Mouse (Mus musculus): ENCODE measurements around the gene Atp12a. TPM values are rescaled to one million over a fixed set of nuclear protein-coding genes. Genes with fewer than 3 reads are reported as not detected.

The Atp12a gene
- polyA plus RNA-seq, 1 experiment from 2014 or later: 0.20 TPM

DNA sequence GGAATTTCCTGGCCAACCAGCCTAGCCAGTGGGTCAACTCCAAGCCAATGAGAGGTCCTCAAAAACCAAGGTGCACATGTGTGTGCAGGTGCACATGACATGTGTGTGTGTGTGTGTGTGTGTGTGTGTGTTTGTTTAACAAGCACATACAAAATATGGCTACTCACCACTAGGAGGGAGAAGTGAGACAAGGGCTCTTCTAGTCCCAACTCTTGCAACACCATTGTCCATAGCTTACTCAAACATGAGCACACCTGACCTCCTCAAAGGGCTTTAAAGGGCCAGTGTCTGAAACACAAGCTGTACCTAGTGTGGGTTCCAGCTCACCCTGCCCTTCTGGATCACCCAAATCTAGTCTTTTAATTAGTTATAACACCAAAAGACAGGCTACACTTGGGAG is 12.9 kb downstream of the Atp12a start:
- no peaks in the 10 kb centered on the region for H3K27me3 ChIP-seq
- H3K4me3 ChIP-seq: no peak overlapping the region
- H3K9me3 ChIP-seq (replicated peaks): no peaks in the 10 kb centered on the region
- no peak overlapping the region for H3K9ac ChIP-seq
- ATAC-seq (replicated peaks; ENCODE audit: insufficient number of reproducible peaks, insufficient read depth, low FRiP score, low read depth): no peak
- H3K4me1 ChIP-seq (replicated peaks): 0 out of 2 replicates have a peak, but pooled peaks cover 4% of the 10 kb centered on the region
- H3K4me2 ChIP-seq: no peak overlapping the region
- H3K36me3 ChIP-seq: no peaks in the 10 kb centered on the region
- H3K27ac ChIP-seq: no peak overlapping the region

DNA sequence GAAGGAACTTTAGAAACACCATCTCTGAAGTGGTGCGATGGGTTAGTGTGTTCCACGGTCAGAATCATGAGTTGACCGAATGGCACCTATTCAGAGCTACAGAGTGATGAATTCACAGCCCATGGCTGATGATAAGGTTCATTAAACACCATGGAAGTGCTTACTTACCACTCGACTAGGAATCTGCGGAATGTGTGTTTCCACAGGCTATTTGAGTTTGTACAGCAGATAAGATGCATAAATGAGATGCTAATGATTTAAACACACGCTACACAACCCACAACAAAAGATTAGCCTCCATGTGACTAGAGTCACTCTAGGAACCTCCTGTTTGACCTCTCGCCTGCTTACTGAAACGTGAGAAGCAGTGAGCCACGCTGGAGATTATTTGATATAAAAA is 14.5 kb downstream of the Atp12a start:
- Histone ChIP-seq H3K27ac (no peak overlapping the region), H3K9ac (no peak overlapping the region), H3K4me3 (no peak overlapping the region), H3K27me3 (no peaks in the 10 kb centered on the region), H3K9me3 (replicated peaks) (no peaks in the 10 kb centered on the region), H3K4me1 (replicated peaks) (0 out of 2 replicates have a peak, but pooled peaks cover 4% of the 10 kb centered on the region), H3K36me3 (no peaks in the 10 kb centered on the region), H3K4me2 (no peak overlapping the region)
- ATAC-seq (replicated peaks; ENCODE audit: insufficient number of reproducible peaks, insufficient read depth, low FRiP score, low read depth): no peak
- 40% methylated on average over 9 of the region's 9 CpGs for WGBS

DNA sequence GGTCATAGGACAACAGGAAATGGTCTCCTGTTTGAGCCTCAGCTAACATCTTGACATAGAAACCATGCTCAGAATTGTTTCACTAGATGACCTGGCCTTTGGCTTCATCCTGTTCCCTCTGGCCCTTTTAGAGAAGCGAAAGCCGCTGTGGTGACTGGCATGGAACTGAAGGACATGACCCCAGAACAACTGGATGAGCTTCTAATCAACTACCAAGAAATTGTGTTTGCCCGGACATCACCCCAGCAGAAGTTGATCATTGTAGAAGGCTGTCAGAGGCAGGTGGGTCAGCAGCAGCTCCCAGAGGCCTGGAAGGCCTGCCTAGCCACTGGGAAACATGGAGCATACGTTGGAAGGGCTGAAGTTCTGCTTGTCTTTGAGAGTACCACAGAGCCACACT is 17.5 kb downstream of the Atp12a start:
- Histone ChIP-seq H3K4me2 (no peak overlapping the region), H3K27me3 (no peaks in the 10 kb centered on the region), H3K9ac (no peak overlapping the region), H3K4me1 (replicated peaks) (0 out of 2 replicates have a peak, but pooled peaks cover 4% of the 10 kb centered on the region), H3K4me3 (no peak overlapping the region), H3K36me3 (no peaks in the 10 kb centered on the region), H3K27ac (no peak overlapping the region), H3K9me3 (replicated peaks) (no peaks in the 10 kb centered on the region)
- no peak for ATAC-seq (replicated peaks; ENCODE audit: insufficient number of reproducible peaks, insufficient read depth, low FRiP score, low read depth)
- 88% methylated on average over 4 of the region's 4 CpGs for WGBS

DNA sequence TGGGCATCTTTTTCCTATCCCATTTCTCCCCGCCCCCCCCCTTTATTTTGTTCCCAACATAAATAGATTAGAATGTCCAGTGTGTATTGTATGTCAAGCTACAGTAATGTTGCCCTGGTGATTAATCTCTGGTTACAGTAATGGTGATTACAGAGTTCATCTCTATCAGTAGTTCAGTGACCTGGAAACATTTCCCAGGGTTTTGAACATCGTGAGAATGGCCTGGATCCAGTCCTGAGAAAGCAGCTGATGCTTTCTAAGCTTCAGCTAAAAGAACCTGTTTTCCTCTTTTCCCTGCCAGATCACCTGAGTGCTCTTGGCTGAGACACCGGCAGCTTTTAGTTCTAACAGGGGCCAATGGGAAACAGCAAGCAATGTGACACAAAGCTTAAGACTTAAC is 25.4 kb downstream of the Atp12a start:
- Histone ChIP-seq H3K36me3 (no peaks in the 10 kb centered on the region), H3K4me2 (no peak overlapping the region), H3K27me3 (no peaks in the 10 kb centered on the region), H3K4me1 (replicated peaks) (peaks cover 7% of the 10 kb centered on the region; the same call in 1 of the 2 replicates), H3K9me3 (replicated peaks) (no peaks in the 10 kb centered on the region), H3K27ac (no peak overlapping the region), H3K4me3 (no peak overlapping the region), H3K9ac (no peak overlapping the region)
- ATAC-seq (replicated peaks; ENCODE audit: insufficient number of reproducible peaks, insufficient read depth, low FRiP score, low read depth): no peak
- 60% methylated on average over 3 of the region's 3 CpGs for WGBS

DNA sequence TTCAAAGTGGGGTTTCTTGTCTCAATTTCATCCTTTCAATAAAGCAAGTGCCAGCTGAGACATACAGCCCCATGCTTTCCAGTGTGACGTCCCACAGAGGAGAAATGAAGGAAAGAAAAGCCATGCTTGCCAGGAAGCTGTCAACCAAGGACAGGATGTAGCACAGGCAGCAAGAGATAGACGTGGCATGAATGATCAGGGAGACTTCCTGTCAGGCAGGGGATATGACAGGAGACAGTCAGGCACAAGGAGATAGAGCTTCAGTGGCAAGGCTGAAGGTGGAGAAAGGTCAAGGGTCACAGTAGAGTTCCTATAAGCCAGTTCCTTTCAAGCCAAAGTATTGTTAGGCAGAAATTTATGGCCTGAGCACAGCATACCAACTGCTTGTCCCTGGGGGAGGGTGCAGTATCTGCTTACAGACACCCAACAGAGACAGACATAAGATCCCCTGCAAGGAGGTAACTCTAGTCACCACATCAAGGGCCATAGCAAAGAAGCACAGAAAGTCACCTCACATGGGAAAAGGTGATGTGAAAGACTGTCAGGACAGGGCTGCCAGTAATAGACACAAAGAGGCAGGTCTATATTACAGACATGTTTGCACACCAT is 28.9 kb downstream of the Atp12a start:
- Histone ChIP-seq H3K4me3 (no peak overlapping the region), H3K4me1 (replicated peaks) (peaks cover 7% of the 10 kb centered on the region; the same call in 1 of the 2 replicates), H3K36me3 (no peaks in the 10 kb centered on the region), H3K9me3 (replicated peaks) (no peaks in the 10 kb centered on the region), H3K27ac (no peak overlapping the region), H3K27me3 (no peaks in the 10 kb centered on the region), H3K9ac (no peak overlapping the region), H3K4me2 (no peak overlapping the region)
- ATAC-seq (replicated peaks; ENCODE audit: insufficient number of reproducible peaks, insufficient read depth, low FRiP score, low read depth): no peak
- 8% methylated on average over 2 of the region's 2 CpGs for whole genome bisulfite sequencing

DNA sequence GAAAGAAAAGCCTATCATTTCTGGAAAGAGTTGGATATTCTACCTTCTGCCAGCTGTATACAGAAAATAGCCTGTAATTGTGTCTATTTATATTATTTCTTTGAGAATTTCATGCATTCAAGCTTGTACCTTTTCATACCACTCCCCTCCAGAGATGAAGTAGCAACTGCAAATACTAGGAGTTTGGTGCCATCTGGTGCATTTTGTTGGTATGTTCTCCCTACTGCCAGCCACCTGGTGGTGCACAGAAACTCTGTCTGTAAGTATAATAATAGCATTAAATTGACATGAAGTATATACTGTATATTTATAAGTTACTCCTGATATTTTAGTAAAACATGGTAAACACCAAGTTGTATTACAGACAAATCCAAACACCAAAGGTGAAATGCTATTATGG is 33.1 kb downstream of the Atp12a start:
- no peak overlapping the region for H3K4me2 ChIP-seq
- no peak for ATAC-seq (replicated peaks; ENCODE audit: insufficient number of reproducible peaks, insufficient read depth, low FRiP score, low read depth)

DNA sequence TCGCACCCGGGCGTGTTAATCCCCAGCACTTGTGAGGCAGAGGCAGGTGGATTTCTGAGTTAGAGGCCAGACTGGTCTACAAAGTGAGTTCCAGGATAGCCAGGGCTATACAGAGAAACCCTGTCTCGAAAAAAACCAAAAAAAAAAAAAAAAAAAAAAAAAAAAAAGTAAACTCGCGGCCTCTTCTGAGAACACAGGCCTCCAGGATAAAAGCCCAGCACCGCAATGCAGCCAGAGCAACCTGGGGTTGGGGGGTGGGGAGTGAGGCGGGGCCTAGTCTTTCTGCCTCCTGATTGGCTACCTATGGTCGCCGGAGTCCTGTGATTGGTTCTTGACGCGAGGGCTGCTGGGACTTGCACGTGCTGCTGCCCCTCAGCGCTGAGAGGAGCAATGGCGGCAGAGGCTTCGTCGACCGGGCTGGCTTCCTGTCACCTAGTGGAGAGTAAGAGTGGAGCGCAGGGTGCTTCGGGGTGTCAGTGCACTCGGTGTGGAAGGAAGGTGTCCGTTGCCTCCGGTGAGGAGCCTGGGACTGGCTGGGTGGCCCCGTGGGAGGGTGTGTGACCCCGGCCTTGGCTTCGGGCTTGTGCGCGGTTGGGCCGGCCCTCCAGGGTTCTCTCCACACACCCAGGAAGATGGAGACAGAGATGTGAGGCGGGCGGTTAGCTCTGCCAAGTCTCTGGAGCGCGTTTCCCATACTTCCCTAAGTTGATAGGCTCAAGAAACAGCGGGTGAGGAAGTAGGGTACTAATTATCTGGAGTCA is 37.6 kb downstream of the Atp12a start, which contains the start of gene Rnf17:
Gene Rnf17 (plus strand): TSS at position 271 of the 761 bp plus-strand sequence.
- Histone ChIP-seq H3K4me3 (peak within 1 kb of the TSS; percentile 23), H3K4me2 (peak within 1 kb of the TSS; percentile 42), H3K36me3 (no peaks in the 10 kb centered on the region), H3K27ac (no peak within 1 kb of the TSS), H3K9ac (no peak within 1 kb of the TSS), H3K27me3 (no peaks in the 10 kb centered on the region), H3K9me3 (replicated peaks) (no peaks in the 10 kb centered on the region), H3K4me1 (replicated peaks) (no peaks in the 10 kb centered on the region)
- ATAC-seq (replicated peaks; ENCODE audit: insufficient number of reproducible peaks, insufficient read depth, low FRiP score, low read depth): no peak
- whole genome bisulfite sequencing: 59% methylated on average over 32 of the region's 34 CpGs

More for the DNA sequence above, 33.1 kb downstream of the Atp12a start:
- Histone ChIP-seq H3K4me3 (no peak overlapping the region), H3K9ac (no peak overlapping the region), H3K4me1 (replicated peaks) (peaks cover 7% of the 10 kb centered on the region; the same call in 1 of the 2 replicates), H3K9me3 (replicated peaks) (no peaks in the 10 kb centered on the region), H3K27me3 (no peaks in the 10 kb centered on the region), H3K36me3 (no peaks in the 10 kb centered on the region), H3K27ac (no peak overlapping the region)

DNA sequence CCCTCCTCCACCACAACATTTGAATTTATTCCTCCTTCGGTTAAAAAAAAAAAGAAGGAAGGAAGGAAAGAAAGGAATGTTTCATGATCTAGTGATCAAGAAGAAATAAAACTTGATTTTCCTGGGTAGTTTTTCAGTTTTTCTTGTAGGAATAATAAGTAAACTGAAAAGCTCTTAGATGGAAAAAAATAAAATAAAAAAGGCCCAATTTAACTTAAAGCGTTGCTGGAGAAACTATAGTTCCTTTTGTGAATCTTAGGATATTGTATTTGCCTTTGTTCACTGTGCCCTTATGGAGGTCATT is 38.2 kb downstream of the Atp12a start:
- no peak overlapping the region for H3K4me3 ChIP-seq
- no peak overlapping the region for H3K27ac ChIP-seq
- WGBS: 90% methylated on average over 2 of the region's 2 CpGs
- no peaks in the 10 kb centered on the region for H3K36me3 ChIP-seq
- no peaks in the 10 kb centered on the region for H3K4me1 ChIP-seq (replicated peaks)
- no peaks in the 10 kb centered on the region for H3K27me3 ChIP-seq
- ATAC-seq (replicated peaks; ENCODE audit: insufficient number of reproducible peaks, insufficient read depth, low FRiP score, low read depth): no peak
- H3K9ac ChIP-seq: no peak overlapping the region
- H3K9me3 ChIP-seq (replicated peaks): no peaks in the 10 kb centered on the region
- 0 out of 2 replicates have a peak overlapping the region, but pooled peaks have one; percentile 42 for H3K4me2 ChIP-seq

Other genes starting within 250 kb of the Atp12a start
- gene Gzme, start 244.4 kb upstream of the Atp12a start, polyA plus RNA-seq (2015; fragmentation: Nextera tagmentation; extraction: Ambion mirVana): not detected in 2 replicates
- gene Gzmd, start 232.5 kb upstream of the Atp12a start, polyA plus RNA-seq (2015; fragmentation: Nextera tagmentation; extraction: Ambion mirVana): not detected in 2 replicates
- not detected in 2 replicates for gene Gzmg, start 205.5 kb upstream of the Atp12a start, polyA plus RNA-seq (2015; fragmentation: Nextera tagmentation; extraction: Ambion mirVana)
- gene Gzmn, start 190.5 kb upstream of the Atp12a start, polyA plus RNA-seq (2015; fragmentation: Nextera tagmentation; extraction: Ambion mirVana): not detected in 2 replicates
- not detected in 2 replicates for gene Gzmf, start 153.7 kb upstream of the Atp12a start, polyA plus RNA-seq (2015; fragmentation: Nextera tagmentation; extraction: Ambion mirVana)
- gene Gzmc, start 130.4 kb upstream of the Atp12a start, polyA plus RNA-seq (2015; fragmentation: Nextera tagmentation; extraction: Ambion mirVana): not detected in 2 replicates
- gene Gzmb, start 102.8 kb upstream of the Atp12a start, polyA plus RNA-seq (2015; fragmentation: Nextera tagmentation; extraction: Ambion mirVana): 0.16 and 1.6 TPM in 2 replicates
- gene Rnf17, start 37.5 kb downstream of the Atp12a start, polyA plus RNA-seq (2015; fragmentation: Nextera tagmentation; extraction: Ambion mirVana): 1.8 and 2.1 TPM in 2 replicates
- gene Cenpj, start 210.4 kb downstream of the Atp12a start, polyA plus RNA-seq (2015; fragmentation: Nextera tagmentation; extraction: Ambion mirVana): 7.4 and 7.6 TPM in 2 replicates
- gene Parp4, start 210.6 kb downstream of the Atp12a start, polyA plus RNA-seq (2015; fragmentation: Nextera tagmentation; extraction: Ambion mirVana): 7.1 and 10.3 TPM in 2 replicates